In the genomic region with DNA sequence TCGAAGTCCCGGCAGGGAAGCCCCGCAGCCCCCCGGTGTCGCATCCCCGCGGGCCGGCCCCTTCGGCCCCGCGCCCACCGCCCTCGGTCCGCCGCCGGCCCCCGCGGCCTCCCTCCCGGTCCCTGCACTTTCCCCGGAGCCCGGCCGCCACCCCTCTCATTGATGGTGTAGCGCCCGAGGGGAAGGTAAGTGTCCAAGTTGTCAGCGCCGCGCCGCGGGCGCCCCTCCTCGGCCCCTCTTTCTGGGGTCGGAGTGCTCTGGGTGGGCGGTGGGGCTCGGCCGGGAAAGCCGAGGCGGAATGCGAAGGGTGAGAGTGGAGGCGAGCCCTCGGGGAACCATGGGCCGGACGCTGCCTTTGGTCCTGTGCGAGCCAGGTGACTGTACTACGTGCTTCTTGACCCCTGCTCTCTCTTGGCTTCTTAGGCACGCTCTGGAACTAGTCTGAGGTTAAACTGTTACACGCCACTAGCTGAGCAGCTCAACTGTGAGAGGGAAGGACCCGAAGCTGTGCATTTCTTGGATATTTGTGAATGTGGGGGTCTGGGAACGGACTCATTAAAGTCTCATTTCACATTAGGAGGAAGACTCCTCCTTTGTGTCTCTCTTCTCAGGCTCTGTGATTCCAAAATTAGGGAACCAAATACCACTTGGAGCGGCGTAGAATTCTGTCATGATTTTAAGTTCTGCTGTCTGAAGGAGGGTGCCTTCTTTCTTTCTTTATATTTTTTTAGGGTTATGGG, we compare ENCODE assay signal across 8 mouse cellular contexts. TPM values are rescaled to one million over a fixed set of nuclear protein-coding genes. Genes with fewer than 3 reads are reported as not detected.
DNase-seq lines count a peak whose midpoint lies in the region; ATAC-seq lines count a peak whose summit lies in the region.

No protein-coding gene starts in this region.

- H3K9me3 ChIP-seq in intestine, embryonic 15.5 days, result no peaks in the 10 kb centered on the region
- H3K9me3 ChIP-seq in liver, embryonic 15.5 days (replicated peaks), result no peaks in the 10 kb centered on the region

- peak; percentile 57 for ATAC-seq in intestine, embryonic 15.5 days
- peak; percentile 32 for ATAC-seq in liver, embryonic 15.5 days (ENCODE audit: insufficient read depth)

- no peaks in the 10 kb centered on the region for H3K36me3 ChIP-seq in intestine, embryonic 15.5 days
- H3K36me3 ChIP-seq in liver, embryonic 15.5 days (replicated peaks), result no peaks in the 10 kb centered on the region

- peak overlapping the region; percentile 98 for H3K4me3 ChIP-seq in intestine, embryonic 15.5 days (replicated peaks)
- H3K4me3 ChIP-seq in liver, embryonic 15.5 days (replicated peaks), result peak overlapping the region; percentile 94

- DNase-seq in spleen, adult 18-20 months, result peak; percentile 28 to 51
- no peak for DNase-seq in spleen, adult 12 weeks (ENCODE audit: low spot score)
- peak; percentile 67 to 69 for DNase-seq in cerebellum, postnatal 25 days
- DNase-seq in gastrocnemius, postnatal 14 days, result peak; percentile 44
- DNase-seq in neural tube, embryonic 10.5 days (ENCODE audit: extremely low spot score, low spot score), result peak; percentile 75
- peak; percentile 58 for DNase-seq in thymus, postnatal 14 days

- intact Hi-C loops in gastrocnemius, postnatal 14 days (cut with DNase I; ENCODE audit: low total_unique reads), result no loop called here

- under 1% methylated on average over 50 of the region's 50 CpGs for WGBS in intestine, embryonic 15.5 days
- 1% methylated on average over 50 of the region's 50 CpGs for WGBS in liver, embryonic 15.5 days (ENCODE audit: insufficient replicate concordance)

- peaks cover 15% of the 10 kb centered on the region for H3K4me1 ChIP-seq in intestine, embryonic 15.5 days (replicated peaks)
- H3K4me1 ChIP-seq in liver, embryonic 15.5 days (replicated peaks), result peaks cover 34% of the 10 kb centered on the region

- H3K9ac ChIP-seq in intestine, embryonic 15.5 days, result peak overlapping the region; percentile 99
- peak overlapping the region; percentile 94 for H3K9ac ChIP-seq in liver, embryonic 15.5 days

- H3K27ac ChIP-seq in intestine, embryonic 15.5 days, result peak overlapping the region; percentile 91
- H3K27ac ChIP-seq in liver, embryonic 15.5 days (replicated peaks), result peak overlapping the region; percentile 95

- no peaks in the 10 kb centered on the region for H3K27me3 ChIP-seq in intestine, embryonic 15.5 days (replicated peaks)
- H3K27me3 ChIP-seq in liver, embryonic 15.5 days, result no peaks in the 10 kb centered on the region

- H3K4me2 ChIP-seq in intestine, embryonic 15.5 days (replicated peaks), result peak overlapping the region; percentile 73
- peak overlapping the region; percentile 99 for H3K4me2 ChIP-seq in liver, embryonic 15.5 days

RNA-seq across cellular contexts. Expression of gene Rere, which starts 0.6 kb away (rescaled TPM):
- 10 to 100 TPM; 44.4 to 52.1 TPM for total RNA-seq in gastrocnemius, postnatal 14 days (2021)
- 25.6 and 28.4 TPM in 2 replicates for polyA plus RNA-seq in intestine, embryonic 15.5 days (2015; fragmentation: Nextera tagmentation; extraction: Ambion mirVana)
- polyA plus RNA-seq in liver, embryonic 15.5 days (2015; fragmentation: Nextera tagmentation; extraction: Ambion mirVana), result 5.3 and 6.8 TPM in 2 replicates

RNA-seq across cellular contexts. Expression of gene Eno1, which starts 45.5 kb away (rescaled TPM):
- 100 to 1,000 TPM; 371 to 430 TPM for total RNA-seq in gastrocnemius, postnatal 14 days (2021)
- polyA plus RNA-seq in intestine, embryonic 15.5 days (2015; fragmentation: Nextera tagmentation; extraction: Ambion mirVana), result 1,894 and 1,951 TPM in 2 replicates
- 557 and 577 TPM in 2 replicates for polyA plus RNA-seq in liver, embryonic 15.5 days (2015; fragmentation: Nextera tagmentation; extraction: Ambion mirVana)
